Mouse (Mus musculus) myocyte (in vitro differentiated cells): ENCODE results near the gene Drap1.

ENCODE experiments used
- CEBPB ChIP-seq: IDR thresholded peaks from 2 replicates; pipeline ENCODE4 v1.6.1; 2011; ENCODE audit warnings: mild to moderate bottlenecking, moderate library complexity; ENCODE audit not compliant: poor library complexity, insufficient read depth, severe bottlenecking
- E2F4 ChIP-seq: IDR thresholded peaks from one replicate; pipeline ENCODE4 v1.6.1; 2011; ENCODE audit warnings: mild to moderate bottlenecking, control low read depth, moderate library complexity; ENCODE audit not compliant: insufficient read depth
- MAX ChIP-seq: IDR thresholded peaks from one replicate; pipeline ENCODE4 v1.6.1; 2011; ENCODE audit warnings: low read depth, mild to moderate bottlenecking, control low read depth
- MYOD1 ChIP-seq, 3 experiments: IDR thresholded peaks; one replicate each; pipeline ENCODE4 v1.6.1; 2011; ENCODE audit warnings: control low read depth in 2 of 3, low read depth in 2 of 3, mild to moderate bottlenecking in 2 of 3, moderate library complexity in 1 of 3; ENCODE audit not compliant: insufficient read length in 2 of 3, control insufficient read depth in 1 of 3
- MYOG ChIP-seq, 3 experiments: IDR thresholded peaks; one replicate each; pipeline ENCODE4 v1.6.1; 2011; ENCODE audit warnings: control low read depth in 2 of 3, low read depth in 2 of 3, mild to moderate bottlenecking in 2 of 3; ENCODE audit not compliant: insufficient read length in 2 of 3, control insufficient read depth in 1 of 3, insufficient read depth in 1 of 3
- POLR2A ChIP-seq: IDR thresholded peaks from one replicate; pipeline ENCODE4 v1.6.1; 2011; ENCODE audit warnings: low read depth, mild to moderate bottlenecking, control low read depth, moderate library complexity; ENCODE audit not compliant: insufficient read length
- POLR2AphosphoS2 ChIP-seq: IDR thresholded peaks from one replicate; pipeline ENCODE4 v1.6.1; 2011; ENCODE audit warnings: low read depth, control low read depth; ENCODE audit not compliant: insufficient read length
- REST ChIP-seq: IDR thresholded peaks from one replicate; pipeline ENCODE4 v1.6.1; 2011; ENCODE audit warnings: mild to moderate bottlenecking, control low read depth, moderate library complexity; ENCODE audit not compliant: insufficient read depth, insufficient read length
- TCF12 ChIP-seq: IDR thresholded peaks from one replicate; pipeline ENCODE4 v1.6.1; 2011; ENCODE audit warnings: mild to moderate bottlenecking, control low read depth; ENCODE audit not compliant: poor library complexity, insufficient read depth, severe bottlenecking
- TCF3 ChIP-seq: IDR thresholded peaks from one replicate; pipeline ENCODE4 v1.6.1; 2011; ENCODE audit warnings: low read depth, control low read depth; ENCODE audit not compliant: insufficient read length

- TF ChIP-seq TCF12 (no peak), REST (no peak), E2F4 (no peak), POLR2AphosphoS2 (no peak), MAX (no peak), POLR2A (no peak), MYOD1 (IDR thresholded peaks at IDR 0.05; ENCODE audit: control insufficient read depth in 1 of 3, insufficient read length in 2 of 3, low read depth in 2 of 3) (no peak), CEBPB (no peak), MYOG (IDR thresholded peaks at IDR 0.05; ENCODE audit: control insufficient read depth in 1 of 3, insufficient read depth in 1 of 3, insufficient read length in 2 of 3, low read depth in 2 of 3) (no peak), TCF3 (no peak)
Observed at GRCm38 (mm10) chr19:5423561-5423960, 1.2 kb downstream of the Drap1 start.
